Mouse (Mus musculus): Measurements from ENCODE around the gene H2al1g. TPM values are rescaled to one million over a fixed set of nuclear protein-coding genes. Genes with fewer than 3 reads are reported as not detected.
"Not testable (repeated sequence)": the region's sequence is repeated elsewhere in the genome, so short reads cannot be mapped to it uniquely, and the experiment has no call there.

H2al1g gene
- not detected in 2 replicates for polyA plus RNA-seq (2016; fragmentation: Nextera tagmentation; extraction: Ambion mirVana)

DNA sequence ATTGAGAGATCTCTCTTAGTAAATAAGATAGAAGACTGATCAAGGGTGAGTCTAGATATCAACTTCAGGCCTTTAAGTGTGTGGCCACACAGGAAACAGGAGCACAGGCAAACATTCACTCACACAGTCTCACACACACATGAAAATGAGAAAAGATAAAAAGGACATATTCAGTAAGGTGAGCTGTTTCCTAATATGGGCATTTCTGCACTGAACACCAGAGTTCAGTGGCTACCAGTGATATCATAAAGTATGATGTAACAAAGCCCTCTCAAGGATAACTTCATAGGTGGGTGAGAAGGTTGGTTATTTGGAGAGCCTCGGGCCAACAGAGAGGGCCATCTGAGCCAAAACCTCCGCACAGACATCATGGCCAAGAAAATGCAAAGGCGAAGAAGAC, at the start of gene H2al1g:
TSS of gene H2al1g (plus strand) at position 301 of the 400 bp plus-strand sequence.
- H3K27ac ChIP-seq (replicated peaks); H3K27me3 ChIP-seq (replicated peaks; ENCODE audit: low read depth, poor library complexity, severe bottlenecking); H3K36me3 ChIP-seq (replicated peaks); H3K4me1 ChIP-seq; H3K9me3 ChIP-seq; H3K4me3 ChIP-seq; DNase-seq (ENCODE audit: low spot score): not testable (repeated sequence)
- WGBS = no CpG with 5 or more reads among the region's 3 CpGs

DNA sequence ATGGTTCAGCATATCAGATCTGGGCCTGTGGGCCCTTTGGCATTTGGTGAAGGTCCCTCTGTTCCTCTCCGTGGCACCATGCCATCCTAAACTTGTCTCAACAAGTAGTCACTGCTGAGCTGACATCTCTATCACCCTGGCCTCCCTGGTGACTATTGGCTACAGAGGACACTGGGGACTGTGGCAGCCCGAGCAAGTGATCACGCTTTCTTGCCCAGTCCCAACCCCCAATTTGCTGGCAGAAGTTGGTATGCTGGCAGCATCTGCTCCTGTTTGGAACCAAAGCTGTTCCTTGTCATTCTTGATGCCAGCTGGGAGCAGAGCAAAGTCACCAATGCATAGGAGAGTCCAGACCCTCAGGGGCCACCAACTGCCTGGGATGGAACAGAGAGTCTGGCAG, 49.0 kb upstream of the H2al1g start:
- no peak for DNase-seq (ENCODE audit: low spot score)
- H3K4me1 ChIP-seq = no peaks in the 10 kb centered on the region
- no peaks in the 10 kb centered on the region for H3K9me3 ChIP-seq
- 92% methylated on average over 3 of the region's 3 CpGs for WGBS
- H3K36me3 ChIP-seq (replicated peaks) = no peaks in the 10 kb centered on the region
- H3K27me3 ChIP-seq (replicated peaks; ENCODE audit: low read depth, poor library complexity, severe bottlenecking) = peaks cover 97% of the 10 kb centered on the region
- H3K27ac ChIP-seq (replicated peaks) = no peak overlapping the region
- H3K4me3 ChIP-seq = no peak overlapping the region

DNA sequence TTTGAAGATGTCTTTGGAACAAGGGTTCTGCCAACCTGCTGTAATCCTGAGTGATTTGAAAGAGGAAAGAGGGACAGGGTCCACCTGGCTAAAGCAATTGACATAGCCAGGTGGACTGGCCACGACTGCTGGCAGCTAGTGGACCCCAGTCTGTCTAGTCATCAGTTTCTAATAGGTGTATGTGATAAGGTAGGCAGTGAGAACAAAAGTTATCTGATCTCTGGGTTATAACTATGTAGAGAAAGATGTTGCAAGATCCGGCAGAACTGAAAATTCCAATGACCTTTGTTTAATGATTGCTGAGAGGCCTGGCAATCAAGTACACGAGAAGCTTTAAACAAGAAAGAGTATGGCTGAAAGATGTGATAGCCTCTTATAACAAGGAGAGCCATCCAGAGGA, 44.9 kb upstream of the H2al1g start:
- H3K36me3 ChIP-seq (replicated peaks) = no peaks in the 10 kb centered on the region
- no peaks in the 10 kb centered on the region for H3K4me1 ChIP-seq
- H3K27me3 ChIP-seq (replicated peaks; ENCODE audit: low read depth, poor library complexity, severe bottlenecking) = peaks cover 85% of the 10 kb centered on the region
- no peaks in the 10 kb centered on the region for H3K9me3 ChIP-seq
- H3K4me3 ChIP-seq = no peak overlapping the region
- WGBS = 83% methylated on average over 3 of the region's 3 CpGs
- no peak overlapping the region for H3K27ac ChIP-seq (replicated peaks)
- no peak for DNase-seq (ENCODE audit: low spot score)

DNA sequence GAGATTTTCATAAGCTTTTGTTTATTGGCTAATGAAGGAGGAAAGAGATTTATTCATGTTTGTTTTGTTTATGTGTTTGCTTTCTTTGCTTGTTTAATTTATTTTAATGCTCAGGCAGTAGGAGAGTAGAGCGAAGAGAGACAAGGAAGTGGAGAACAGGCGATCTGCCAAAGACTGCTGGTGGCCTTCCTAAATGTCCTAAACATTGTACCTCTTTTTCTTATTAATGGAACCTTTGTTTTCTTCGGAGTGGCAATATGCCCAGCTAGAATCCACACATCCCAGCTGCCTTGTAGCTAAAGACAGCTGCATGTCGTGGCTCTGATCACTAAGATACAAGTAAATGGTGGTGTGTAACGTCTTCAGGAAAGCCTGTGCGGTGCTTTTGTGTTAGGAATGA, 41.0 kb upstream of the H2al1g start:
- peaks cover 59% of the 10 kb centered on the region for H3K27me3 ChIP-seq (replicated peaks; ENCODE audit: low read depth, poor library complexity, severe bottlenecking)
- no peak overlapping the region for H3K27ac ChIP-seq (replicated peaks)
- 85% methylated on average over 6 of the region's 6 CpGs for WGBS
- no peaks in the 10 kb centered on the region for H3K4me1 ChIP-seq
- no peaks in the 10 kb centered on the region for H3K36me3 ChIP-seq (replicated peaks)
- H3K9me3 ChIP-seq = no peaks in the 10 kb centered on the region
- no peak for DNase-seq (ENCODE audit: low spot score)
- no peak overlapping the region for H3K4me3 ChIP-seq

DNA sequence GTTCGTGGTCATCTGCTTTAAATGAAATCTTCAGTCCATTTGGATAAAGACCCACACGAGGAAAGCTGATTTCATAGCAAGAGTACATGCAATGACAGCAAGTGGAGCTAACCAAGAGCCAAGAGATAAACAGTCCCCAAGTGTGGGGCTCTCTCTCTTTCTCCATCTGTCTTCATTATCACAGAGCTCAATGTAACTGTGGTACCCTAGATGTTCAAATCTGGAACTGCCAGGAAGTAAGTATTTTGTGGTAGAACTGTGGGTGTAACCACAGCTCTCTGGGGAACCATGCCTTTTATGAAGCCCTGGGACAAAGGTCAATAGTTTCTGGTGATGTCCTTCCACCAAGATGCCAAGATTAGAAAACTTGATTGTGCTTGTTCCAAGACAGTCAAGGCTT, 37.3 kb upstream of the H2al1g start:
- Histone ChIP-seq H3K4me1 (no peaks in the 10 kb centered on the region), H3K27me3 (replicated peaks; ENCODE audit: low read depth, poor library complexity, severe bottlenecking) (peaks cover 38% of the 10 kb centered on the region), H3K27ac (replicated peaks) (no peak overlapping the region), H3K4me3 (no peak overlapping the region), H3K9me3 (no peaks in the 10 kb centered on the region), H3K36me3 (replicated peaks) (no peaks in the 10 kb centered on the region)
- 74% methylated on average over 2 of the region's 2 CpGs for WGBS
- DNase-seq (ENCODE audit: low spot score) = no peak

DNA sequence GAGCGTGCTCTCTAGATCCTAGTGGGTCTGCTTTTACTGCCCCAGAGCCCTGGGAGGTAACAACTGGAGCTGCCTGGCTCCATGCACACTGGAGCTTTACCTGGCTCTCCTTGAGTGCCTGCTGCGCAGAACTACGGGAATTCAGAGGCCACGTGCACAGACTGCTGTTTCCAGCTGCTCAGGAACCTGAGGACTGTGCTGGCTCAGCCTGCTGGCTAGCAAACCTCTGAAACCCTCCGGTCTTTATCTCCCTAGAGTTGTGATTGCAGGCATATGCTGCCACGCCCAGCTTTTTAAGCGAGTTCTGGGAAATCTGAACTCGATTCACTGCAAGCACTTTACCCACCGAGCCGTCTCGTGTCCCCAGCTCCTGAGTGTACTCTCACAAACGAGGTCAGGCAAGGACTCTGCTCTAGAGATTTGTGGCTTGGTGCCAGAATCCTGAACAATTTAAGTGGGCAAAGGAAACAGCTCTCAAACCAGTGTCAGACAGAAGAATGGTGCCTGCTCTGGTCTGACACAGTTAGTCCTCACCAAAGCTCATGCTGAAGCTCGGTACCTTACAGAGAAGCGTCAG, 29.7 kb upstream of the H2al1g start:
- Histone ChIP-seq H3K27me3 (replicated peaks; ENCODE audit: low read depth, poor library complexity, severe bottlenecking) (peaks cover 66% of the 10 kb centered on the region), H3K4me3 (no peak overlapping the region), H3K27ac (replicated peaks) (no peak overlapping the region), H3K4me1 (no peaks in the 10 kb centered on the region), H3K36me3 (replicated peaks) (no peaks in the 10 kb centered on the region), H3K9me3 (no peaks in the 10 kb centered on the region)
- 81% methylated on average over 14 of the region's 14 CpGs for WGBS
- DNase-seq (ENCODE audit: low spot score) = no peak

DNA sequence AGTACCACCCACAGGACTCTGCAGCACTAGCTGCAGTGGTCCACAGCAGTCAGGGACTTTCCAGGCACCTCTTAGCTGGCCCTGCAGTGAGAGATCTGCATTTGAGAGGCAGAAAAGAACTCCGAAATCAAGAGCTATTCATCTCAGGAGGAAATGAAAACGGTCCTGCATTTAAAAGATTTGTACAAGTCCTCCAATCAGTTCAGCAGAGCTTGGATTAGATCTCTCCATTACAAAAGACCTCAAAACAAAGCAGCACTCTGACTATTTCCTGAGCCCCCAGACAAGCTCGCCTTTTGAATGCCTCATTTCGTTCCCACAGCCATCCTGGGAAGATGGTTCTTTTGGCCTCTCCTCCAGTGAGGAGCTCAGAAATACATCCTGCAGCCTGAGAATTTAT, 28.8 kb upstream of the H2al1g start:
- WGBS = 53% methylated on average over 4 of the region's 4 CpGs
- Histone ChIP-seq H3K9me3 (no peaks in the 10 kb centered on the region), H3K27me3 (replicated peaks; ENCODE audit: low read depth, poor library complexity, severe bottlenecking) (peaks cover 72% of the 10 kb centered on the region)

DNA sequence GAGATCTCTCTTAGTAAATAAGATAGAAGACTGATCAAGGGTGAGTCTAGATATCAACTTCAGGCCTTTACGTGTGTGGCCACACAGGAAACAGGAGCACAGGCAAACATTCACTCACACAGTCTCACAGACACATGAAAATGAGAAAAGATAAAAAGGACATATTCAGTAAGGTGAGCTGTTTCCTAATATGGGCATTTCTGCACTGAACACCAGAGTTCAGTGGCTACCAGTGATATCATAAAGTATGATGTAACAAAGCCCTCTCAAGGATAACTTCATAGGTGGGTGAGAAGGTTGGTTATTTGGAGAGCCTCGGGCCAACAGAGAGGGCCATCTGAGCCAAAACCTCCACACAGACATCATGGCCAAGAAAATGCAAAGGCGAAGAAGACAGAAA, 19.1 kb upstream of the H2al1g start, which contains the start of gene H2al1a:
TSS of gene H2al1a (plus strand) at position 301 of the 400 bp plus-strand sequence.
- H3K4me3 ChIP-seq; H3K36me3 ChIP-seq (replicated peaks); H3K9me3 ChIP-seq; DNase-seq (ENCODE audit: low spot score); H3K27ac ChIP-seq (replicated peaks); H3K4me1 ChIP-seq: not testable (repeated sequence)
- peaks cover 14% of the 10 kb centered on the region for H3K27me3 ChIP-seq (replicated peaks; ENCODE audit: low read depth, poor library complexity, severe bottlenecking)
- WGBS = no CpG with 5 or more reads among the region's 3 CpGs

More for the DNA sequence above, 28.8 kb upstream of the H2al1g start:
- Histone ChIP-seq H3K36me3 (replicated peaks) (no peaks in the 10 kb centered on the region), H3K27ac (replicated peaks) (no peak overlapping the region), H3K4me1 (no peaks in the 10 kb centered on the region), H3K4me3 (no peak overlapping the region)
- DNase-seq (ENCODE audit: low spot score) = no peak

DNA sequence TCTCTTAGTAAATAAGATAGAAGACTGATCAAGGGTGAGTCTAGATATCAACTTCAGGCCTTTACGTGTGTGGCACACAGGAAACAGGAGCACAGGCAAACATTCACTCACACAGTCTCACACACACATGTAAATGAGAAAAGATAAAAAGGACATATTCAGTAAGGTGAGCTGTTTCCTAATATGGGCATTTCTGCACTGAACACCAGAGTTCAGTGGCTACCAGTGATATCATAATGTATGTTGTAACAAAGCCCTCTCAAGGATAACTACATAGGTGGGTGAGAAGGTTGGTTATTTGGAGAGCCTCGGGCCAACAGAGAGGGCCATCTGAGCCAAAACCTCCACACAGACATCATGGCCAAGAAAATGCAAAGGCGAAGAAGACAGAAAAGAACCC, 15.9 kb upstream of the H2al1g start, which contains the start of gene H2al1b:
TSS of gene H2al1b (plus strand) at position 301 of the 400 bp plus-strand sequence.
- H3K27me3 ChIP-seq (replicated peaks; ENCODE audit: low read depth, poor library complexity, severe bottlenecking); DNase-seq (ENCODE audit: low spot score): not testable (repeated sequence)

DNA sequence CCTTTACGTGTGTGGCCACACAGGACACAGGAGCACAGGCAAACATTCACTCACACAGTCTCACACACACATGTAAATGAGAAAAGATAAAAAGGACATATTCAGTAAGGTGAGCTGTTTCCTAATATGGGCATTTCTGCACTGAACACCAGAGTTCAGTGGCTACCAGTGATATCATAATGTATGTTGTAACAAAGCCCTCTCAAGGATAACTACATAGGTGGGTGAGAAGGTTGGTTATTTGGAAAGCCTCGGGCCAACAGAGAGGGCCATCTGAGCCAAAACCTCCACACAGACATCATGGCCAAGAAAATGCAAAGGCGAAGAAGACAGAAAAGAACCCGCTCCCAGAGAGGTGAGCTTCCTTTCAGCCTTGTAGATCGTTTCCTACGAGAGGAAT, 12.7 kb upstream of the H2al1g start, which contains the start of gene H2al1c:
TSS of gene H2al1c (plus strand) at position 301 of the 400 bp plus-strand sequence.
- not testable (repeated sequence) for H3K27me3 ChIP-seq (replicated peaks; ENCODE audit: low read depth, poor library complexity, severe bottlenecking); H3K4me3 ChIP-seq; H3K4me1 ChIP-seq; H3K27ac ChIP-seq (replicated peaks); H3K9me3 ChIP-seq; DNase-seq (ENCODE audit: low spot score); H3K36me3 ChIP-seq (replicated peaks)
- 98% methylated on average over 2 of the region's 6 CpGs for WGBS

More for the DNA sequence above, 15.9 kb upstream of the H2al1g start, which contains the start of gene H2al1b:
- WGBS = 94% methylated on average over 1 of the region's 3 CpGs
- H3K9me3 ChIP-seq; H3K4me3 ChIP-seq; H3K27ac ChIP-seq (replicated peaks); H3K4me1 ChIP-seq; H3K36me3 ChIP-seq (replicated peaks): not testable (repeated sequence)

DNA sequence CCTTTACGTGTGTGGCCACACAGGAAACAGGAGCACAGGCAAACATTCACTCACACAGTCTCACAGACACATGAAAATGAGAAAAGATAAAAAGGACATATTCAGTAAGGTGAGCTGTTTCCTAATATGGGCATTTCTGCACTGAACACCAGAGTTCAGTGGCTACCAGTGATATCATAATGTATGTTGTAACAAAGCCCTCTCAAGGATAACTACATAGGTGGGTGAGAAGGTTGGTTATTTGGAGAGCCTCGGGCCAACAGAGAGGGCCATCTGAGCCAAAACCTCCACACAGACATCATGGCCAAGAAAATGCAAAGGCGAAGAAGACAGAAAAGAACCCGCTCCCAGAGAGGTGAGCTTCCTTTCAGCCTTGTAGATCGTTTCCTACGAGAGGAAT, 9.5 kb upstream of the H2al1g start, which contains the start of gene H2al1d:
TSS of gene H2al1d (plus strand) at position 301 of the 400 bp plus-strand sequence.
- H3K4me1 ChIP-seq; H3K36me3 ChIP-seq (replicated peaks); H3K9me3 ChIP-seq; H3K4me3 ChIP-seq; H3K27ac ChIP-seq (replicated peaks); DNase-seq (ENCODE audit: low spot score); H3K27me3 ChIP-seq (replicated peaks; ENCODE audit: low read depth, poor library complexity, severe bottlenecking): not testable (repeated sequence)
- no CpG with 5 or more reads among the region's 6 CpGs for WGBS

DNA sequence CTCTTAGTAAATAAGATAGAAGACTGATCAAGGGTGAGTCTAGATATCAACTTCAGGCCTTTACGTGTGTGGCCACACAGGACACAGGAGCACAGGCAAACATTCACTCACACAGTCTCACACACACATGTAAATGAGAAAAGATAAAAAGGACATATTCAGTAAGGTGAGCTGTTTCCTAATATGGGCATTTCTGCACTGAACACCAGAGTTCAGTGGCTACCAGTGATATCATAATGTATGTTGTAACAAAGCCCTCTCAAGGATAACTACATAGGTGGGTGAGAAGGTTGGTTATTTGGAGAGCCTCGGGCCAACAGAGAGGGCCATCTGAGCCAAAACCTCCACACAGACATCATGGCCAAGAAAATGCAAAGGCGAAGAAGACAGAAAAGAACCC, 6.4 kb upstream of the H2al1g start, which contains the start of gene H2al1e:
TSS of gene H2al1e (plus strand) at position 301 of the 400 bp plus-strand sequence.
- not testable (repeated sequence) for H3K27me3 ChIP-seq (replicated peaks; ENCODE audit: low read depth, poor library complexity, severe bottlenecking); H3K9me3 ChIP-seq; H3K27ac ChIP-seq (replicated peaks); H3K4me3 ChIP-seq; H3K36me3 ChIP-seq (replicated peaks); DNase-seq (ENCODE audit: low spot score); H3K4me1 ChIP-seq
- no CpG with 5 or more reads among the region's 3 CpGs for WGBS

DNA sequence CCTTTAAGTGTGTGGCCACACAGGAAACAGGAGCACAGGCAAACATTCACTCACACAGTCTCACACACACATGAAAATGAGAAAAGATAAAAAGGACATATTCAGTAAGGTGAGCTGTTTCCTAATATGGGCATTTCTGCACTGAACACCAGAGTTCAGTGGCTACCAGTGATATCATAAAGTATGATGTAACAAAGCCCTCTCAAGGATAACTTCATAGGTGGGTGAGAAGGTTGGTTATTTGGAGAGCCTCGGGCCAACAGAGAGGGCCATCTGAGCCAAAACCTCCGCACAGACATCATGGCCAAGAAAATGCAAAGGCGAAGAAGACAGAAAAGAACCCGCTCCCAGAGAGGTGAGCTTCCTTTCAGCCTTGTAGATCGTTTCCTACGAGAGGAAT, 3.2 kb upstream of the H2al1g start, which contains the start of gene H2al1f:
TSS of gene H2al1f (plus strand) at position 301 of the 400 bp plus-strand sequence.
- no CpG with 5 or more reads among the region's 6 CpGs for WGBS
- H3K4me3 ChIP-seq; H3K36me3 ChIP-seq (replicated peaks); H3K9me3 ChIP-seq; DNase-seq (ENCODE audit: low spot score); H3K4me1 ChIP-seq; H3K27ac ChIP-seq (replicated peaks); H3K27me3 ChIP-seq (replicated peaks; ENCODE audit: low read depth, poor library complexity, severe bottlenecking): not testable (repeated sequence)
